Mouse (Mus musculus): ENCODE data around the gene Olfr12. TPM values are rescaled to one million over a fixed set of nuclear protein-coding genes. Genes with fewer than 3 reads are reported as not detected.

Olfr12 gene
- polyA plus RNA-seq, 1 experiment from 2014 or later, result 0.09 TPM

DNA sequence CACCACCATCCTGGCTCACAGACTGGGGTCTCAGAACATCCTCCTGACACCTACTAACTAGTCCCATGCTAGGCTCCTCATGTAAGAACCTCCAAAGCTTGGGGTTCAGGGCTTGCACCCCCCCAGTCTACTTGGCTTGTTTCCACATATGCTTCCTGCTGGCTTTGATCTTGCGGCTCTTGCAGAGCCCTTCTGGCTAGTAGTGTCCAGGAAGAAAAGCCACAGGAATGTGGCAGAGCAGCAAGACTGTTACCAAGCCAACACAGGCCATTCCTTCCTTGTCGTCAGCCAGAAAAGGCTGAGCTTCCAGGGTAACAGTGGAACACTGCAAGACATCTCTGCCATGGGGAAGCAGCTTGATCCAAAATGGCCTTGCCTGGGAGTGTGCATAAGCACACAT lies 37.1 kb downstream of the Olfr12 start:
- H3K9me3 ChIP-seq (ENCODE audit: control insufficient read depth, low read length), result no peaks in the 10 kb centered on the region
- no peak for DNase-seq (ENCODE audit: low spot score)
- H3K9ac ChIP-seq (ENCODE audit: low read depth, low read length), result no peak overlapping the region
- no peak overlapping the region for H3K27ac ChIP-seq (ENCODE audit: low read depth, low read length)
- no peaks in the 10 kb centered on the region for H3K27me3 ChIP-seq (ENCODE audit: control insufficient read depth, insufficient read depth, low read length)
- H3K36me3 ChIP-seq (ENCODE audit: control insufficient read depth, insufficient read depth, low read length), result no peaks in the 10 kb centered on the region
- no peaks in the 10 kb centered on the region for H3K4me1 ChIP-seq (replicated peaks; ENCODE audit: control insufficient read depth, insufficient read depth, low read length)
- 80% methylated on average over 2 of the region's 2 CpGs for WGBS
- no peak for ATAC-seq (ENCODE audit: low FRiP score)
- H3K4me2 ChIP-seq (replicated peaks; ENCODE audit: low read depth, low read length), result no peak overlapping the region
- H3K4me3 ChIP-seq (ENCODE audit: low read depth, low read length), result no peak overlapping the region

DNA sequence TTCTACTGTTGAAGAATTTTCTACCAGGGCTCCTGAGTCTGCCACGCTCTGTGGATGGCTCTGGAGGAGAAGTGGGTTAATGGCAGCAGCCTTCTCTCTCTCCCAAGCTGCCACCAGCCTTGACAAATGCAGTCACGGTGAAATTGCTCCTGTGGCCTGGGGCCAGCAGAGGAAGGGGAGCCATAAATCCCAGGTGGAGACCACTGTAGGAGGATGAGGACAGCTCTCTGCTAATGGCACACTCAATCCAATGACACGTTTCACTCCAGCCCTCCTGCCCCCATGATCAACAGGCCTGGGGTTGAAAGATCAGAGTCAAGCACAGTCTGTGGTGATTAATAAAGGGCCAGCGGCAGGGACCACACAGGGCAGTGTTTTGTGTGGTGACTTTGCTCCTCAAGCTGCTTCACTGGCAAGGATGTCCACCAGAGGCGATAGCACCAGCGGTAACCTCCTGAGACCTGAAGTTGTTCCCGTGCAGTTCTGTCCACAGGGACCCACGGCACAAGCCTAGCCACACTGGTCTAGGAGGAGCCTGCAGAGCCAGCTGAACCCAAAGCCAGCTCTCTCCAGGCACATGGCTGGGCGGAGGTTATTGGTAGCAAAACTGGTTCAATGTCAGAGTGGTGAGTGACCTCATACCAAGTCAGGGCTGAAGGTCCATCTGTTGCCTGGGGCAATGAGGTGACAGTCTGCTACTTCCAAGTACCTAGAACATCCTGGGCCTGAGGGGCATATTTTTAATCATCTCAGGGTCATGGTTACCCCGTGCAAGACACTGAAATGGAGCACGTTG lies 39.6 kb downstream of the Olfr12 start:
- 80% methylated on average over 11 of the region's 11 CpGs for WGBS
- no peak for ATAC-seq (ENCODE audit: low FRiP score)
- no peak overlapping the region for H3K4me2 ChIP-seq (replicated peaks; ENCODE audit: low read depth, low read length)

GRCm38 (mm10) chr1:92659392-92659791 lies 41.8 kb downstream of the Olfr12 start:
- Histone ChIP-seq H3K36me3 (ENCODE audit: control insufficient read depth, insufficient read depth, low read length) (no peaks in the 10 kb centered on the region), H3K4me3 (ENCODE audit: low read depth, low read length) (no peak overlapping the region), H3K9ac (ENCODE audit: low read depth, low read length) (no peak overlapping the region), H3K27me3 (ENCODE audit: control insufficient read depth, insufficient read depth, low read length) (no peaks in the 10 kb centered on the region), H3K4me2 (replicated peaks; ENCODE audit: low read depth, low read length) (no peak overlapping the region), H3K4me1 (replicated peaks; ENCODE audit: control insufficient read depth, insufficient read depth, low read length) (no peaks in the 10 kb centered on the region), H3K9me3 (ENCODE audit: control insufficient read depth, low read length) (no peaks in the 10 kb centered on the region), H3K27ac (ENCODE audit: low read depth, low read length) (no peak overlapping the region)
- WGBS, result 75% methylated on average over 5 of the region's 5 CpGs
- ATAC-seq (ENCODE audit: low FRiP score) (no peak), DNase-seq (ENCODE audit: low spot score) (no peak)

More for the DNA sequence above, 39.6 kb downstream of the Olfr12 start:
- Histone ChIP-seq H3K36me3 (ENCODE audit: control insufficient read depth, insufficient read depth, low read length) (no peaks in the 10 kb centered on the region), H3K27me3 (ENCODE audit: control insufficient read depth, insufficient read depth, low read length) (no peaks in the 10 kb centered on the region), H3K27ac (ENCODE audit: low read depth, low read length) (no peak overlapping the region), H3K4me1 (replicated peaks; ENCODE audit: control insufficient read depth, insufficient read depth, low read length) (no peaks in the 10 kb centered on the region), H3K9me3 (ENCODE audit: control insufficient read depth, low read length) (no peaks in the 10 kb centered on the region), H3K4me3 (ENCODE audit: low read depth, low read length) (no peak overlapping the region), H3K9ac (ENCODE audit: low read depth, low read length) (no peak overlapping the region)
- DNase-seq (ENCODE audit: low spot score), result no peak

GRCm38 (mm10) chr1:92667106-92667505 lies 49.5 kb downstream of the Olfr12 start:
- no peak overlapping the region for H3K27ac ChIP-seq (ENCODE audit: low read depth, low read length)
- WGBS, result 87% methylated on average over 6 of the region's 6 CpGs
- H3K4me2 ChIP-seq (replicated peaks; ENCODE audit: low read depth, low read length), result no peak overlapping the region
- DNase-seq (ENCODE audit: low spot score) (no peak), ATAC-seq (ENCODE audit: low FRiP score) (no peak)
- no peaks in the 10 kb centered on the region for H3K36me3 ChIP-seq (ENCODE audit: control insufficient read depth, insufficient read depth, low read length)
- no peaks in the 10 kb centered on the region for H3K9me3 ChIP-seq (ENCODE audit: control insufficient read depth, low read length)
- H3K4me1 ChIP-seq (replicated peaks; ENCODE audit: control insufficient read depth, insufficient read depth, low read length), result no peaks in the 10 kb centered on the region
- H3K9ac ChIP-seq (ENCODE audit: low read depth, low read length), result no peak overlapping the region
- H3K27me3 ChIP-seq (ENCODE audit: control insufficient read depth, insufficient read depth, low read length), result no peaks in the 10 kb centered on the region
- H3K4me3 ChIP-seq (ENCODE audit: low read depth, low read length), result no peak overlapping the region

DNA sequence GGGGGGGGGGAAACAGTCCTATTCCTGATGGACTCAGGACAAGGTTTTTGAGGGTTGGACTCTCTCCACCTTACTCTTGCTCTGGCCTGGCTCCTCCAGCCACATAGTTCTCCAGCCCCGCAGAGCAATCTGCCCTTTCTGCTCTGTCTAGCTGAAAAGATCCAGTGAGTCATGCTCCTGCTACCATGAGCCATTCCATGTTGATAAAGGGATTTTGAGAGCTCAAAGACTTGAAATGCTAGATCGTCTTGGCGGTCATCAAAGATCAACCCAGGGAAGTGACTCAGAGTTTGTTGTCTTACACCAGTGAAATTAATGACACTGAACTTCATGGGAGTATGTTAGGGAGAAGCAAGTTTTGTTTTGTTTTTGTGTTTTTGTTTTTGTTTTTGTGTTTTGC lies 51.8 kb downstream of the Olfr12 start:
- no peak overlapping the region for H3K4me2 ChIP-seq (replicated peaks; ENCODE audit: low read depth, low read length)

DNA sequence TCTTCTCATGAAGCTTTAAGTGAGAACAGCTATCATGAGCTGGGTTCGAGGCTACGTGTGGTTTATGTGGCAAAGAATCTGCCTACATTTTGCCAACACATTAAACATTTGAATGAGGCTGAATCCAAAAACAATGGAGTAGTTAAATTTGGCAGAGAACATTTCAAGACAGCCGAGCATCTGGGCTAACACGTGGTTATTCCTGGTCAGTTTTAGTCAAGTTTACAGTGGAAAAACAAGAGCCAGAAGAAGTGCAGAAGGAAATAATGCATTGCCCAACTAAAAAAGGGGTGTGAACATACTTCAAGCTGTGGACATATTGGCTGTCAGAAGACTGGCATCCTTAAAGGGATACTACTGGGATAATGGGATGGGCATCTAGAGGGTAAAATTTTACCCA lies 53.7 kb downstream of the Olfr12 start:
- 84% methylated on average over 4 of the region's 4 CpGs for WGBS
- no peaks in the 10 kb centered on the region for H3K27me3 ChIP-seq (ENCODE audit: control insufficient read depth, insufficient read depth, low read length)

More for the DNA sequence above, 51.8 kb downstream of the Olfr12 start:
- Histone ChIP-seq H3K9me3 (ENCODE audit: control insufficient read depth, low read length) (no peaks in the 10 kb centered on the region), H3K4me1 (replicated peaks; ENCODE audit: control insufficient read depth, insufficient read depth, low read length) (no peaks in the 10 kb centered on the region), H3K36me3 (ENCODE audit: control insufficient read depth, insufficient read depth, low read length) (no peaks in the 10 kb centered on the region), H3K9ac (ENCODE audit: low read depth, low read length) (no peak overlapping the region), H3K27ac (ENCODE audit: low read depth, low read length) (no peak overlapping the region), H3K27me3 (ENCODE audit: control insufficient read depth, insufficient read depth, low read length) (no peaks in the 10 kb centered on the region), H3K4me3 (ENCODE audit: low read depth, low read length) (no peak overlapping the region)
- ATAC-seq (ENCODE audit: low FRiP score) (no peak), DNase-seq (ENCODE audit: low spot score) (no peak)
- 90% methylated on average over 3 of the region's 3 CpGs for WGBS

More for the DNA sequence above, 53.7 kb downstream of the Olfr12 start:
- ATAC-seq (ENCODE audit: low FRiP score) (no peak), DNase-seq (ENCODE audit: low spot score) (no peak)
- Histone ChIP-seq H3K9ac (ENCODE audit: low read depth, low read length) (no peak overlapping the region), H3K4me2 (replicated peaks; ENCODE audit: low read depth, low read length) (no peak overlapping the region), H3K9me3 (ENCODE audit: control insufficient read depth, low read length) (no peaks in the 10 kb centered on the region), H3K36me3 (ENCODE audit: control insufficient read depth, insufficient read depth, low read length) (no peaks in the 10 kb centered on the region), H3K27ac (ENCODE audit: low read depth, low read length) (no peak overlapping the region), H3K4me1 (replicated peaks; ENCODE audit: control insufficient read depth, insufficient read depth, low read length) (no peaks in the 10 kb centered on the region), H3K4me3 (ENCODE audit: low read depth, low read length) (no peak overlapping the region)

Other genes with a start within 250 kb of the Olfr12 start
- 287 and 289 TPM in 2 replicates for gene Ndufa10, start 143.9 kb upstream of the Olfr12 start, polyA plus RNA-seq (2014; fragmentation: Nextera tagmentation; extraction: Ambion mirVana)
- gene Olfr1416, start 132.7 kb upstream of the Olfr12 start, polyA plus RNA-seq (2014; fragmentation: Nextera tagmentation; extraction: Ambion mirVana), result not detected in 2 replicates
- not detected in 2 replicates for gene Olfr1415, start 121.7 kb upstream of the Olfr12 start, polyA plus RNA-seq (2014; fragmentation: Nextera tagmentation; extraction: Ambion mirVana)
- not detected in 2 replicates for gene Olfr1414, start 99.1 kb upstream of the Olfr12 start, polyA plus RNA-seq (2014; fragmentation: Nextera tagmentation; extraction: Ambion mirVana)
- gene Olfr1413, start 46.5 kb upstream of the Olfr12 start, polyA plus RNA-seq (2014; fragmentation: Nextera tagmentation; extraction: Ambion mirVana), result not detected in 2 replicates
- gene Olfr1412, start 32.0 kb upstream of the Olfr12 start, polyA plus RNA-seq (2014; fragmentation: Nextera tagmentation; extraction: Ambion mirVana), result not detected in 2 replicates
- gene Olfr1411, start 23.4 kb upstream of the Olfr12 start, polyA plus RNA-seq (2014; fragmentation: Nextera tagmentation; extraction: Ambion mirVana), result not detected in 2 replicates
- not detected in 2 replicates for gene Olfr1410, start 12.0 kb upstream of the Olfr12 start, polyA plus RNA-seq (2014; fragmentation: Nextera tagmentation; extraction: Ambion mirVana)
- 388 and 392 TPM in 2 replicates for gene Cops9, start 24.2 kb downstream of the Olfr12 start, polyA plus RNA-seq (2014; fragmentation: Nextera tagmentation; extraction: Ambion mirVana)
- gene Otos, start 31.1 kb downstream of the Olfr12 start, polyA plus RNA-seq (2014; fragmentation: Nextera tagmentation; extraction: Ambion mirVana), result 0.09 and 0.10 TPM in 2 replicates
- 31.1 and 35.9 TPM in 2 replicates for gene Gpc1, start 213.9 kb downstream of the Olfr12 start, polyA plus RNA-seq (2014; fragmentation: Nextera tagmentation; extraction: Ambion mirVana)